Mouse (Mus musculus): ENCODE data around the gene Dgkz.

- TF ChIP-seq CTCF (IDR thresholded peaks at IDR 0.05; ENCODE audit: insufficient read depth, low read depth, low read length), result peak; percentile 34; the same call in 1 of the 2 replicates
- TF ChIP-seq POLR2A (IDR thresholded peaks at IDR 0.05; ENCODE audit: insufficient read depth, low read depth, low read length), result no peak
These were observed 33.3 kb downstream of the Dgkz start for GRCm38 (mm10) chr2:91942356-91942755.
